Mouse (Mus musculus): ENCODE data around the gene Tspan9.

GRCm38 (mm10) chr6:128178681-128179080 lies 35.3 kb upstream of the Tspan9 start:
- no peak for TF ChIP-seq CTCF (IDR thresholded peaks at IDR 0.05; ENCODE audit: low read depth)
- no peak for TF ChIP-seq EP300 (IDR thresholded peaks at IDR 0.05; ENCODE audit: low read depth)

Data from liver, postnatal 0 days (tissue).